Mouse (Mus musculus) forebrain, postnatal 0 days (tissue): Measurements from ENCODE around the gene Ifngr1. TPM values are rescaled to one million over a fixed set of nuclear protein-coding genes. Genes with fewer than 3 reads are reported as not detected.
"Not testable (repeated sequence)": the region's sequence is repeated elsewhere in the genome, so short reads cannot be mapped to it uniquely, and the experiment has no call there.

Experiments used
- ATAC-seq: fragments of 200-750 bp; cut with Nextera tagmentation; 2 replicates; pipeline ENCODE4 v1.8.0; 2017; ENCODE audit warnings: mild to moderate bottlenecking, moderate library complexity
- DNase-seq: peaks from one replicate; pipeline ENCODE4 v3.0.0-alpha.2; 2015
- H3K27ac ChIP-seq: fragments of 300-500 bp; sonication (generic); 2 replicates; pipeline ENCODE4 v1.5.1; 2014; ENCODE audit warnings: low read depth, mild to moderate bottlenecking, antibody characterized with exemption, low read length, moderate library complexity, mixed read lengths
- H3K27me3 ChIP-seq: fragments of 300-500 bp; sonication (generic); 2 replicates; pipeline ENCODE4 v1.6.1; 2014; ENCODE audit warnings: mild to moderate bottlenecking, low read length, mixed read lengths; ENCODE audit not compliant: insufficient read depth
- H3K36me3 ChIP-seq: fragments of 300-500 bp; sonication (generic); 2 replicates; pipeline ENCODE4 v1.6.1; 2014; ENCODE audit warnings: mild to moderate bottlenecking, moderate library complexity; ENCODE audit not compliant: insufficient read depth
- H3K4me1 ChIP-seq: fragments of 300-500 bp; sonication (generic); 2 replicates; pipeline ENCODE4 v1.6.1; 2014; ENCODE audit warnings: antibody characterized with exemption; ENCODE audit not compliant: insufficient read depth
- H3K4me2 ChIP-seq: fragments of 300-500 bp; sonication (generic); 2 replicates; pipeline ENCODE4 v1.6.1; 2014; ENCODE audit warnings: low read depth, mild to moderate bottlenecking, moderate library complexity
- H3K4me3 ChIP-seq: fragments of 300-500 bp; sonication (generic); 2 replicates; pipeline ENCODE4 v1.5.1; 2014; ENCODE audit warnings: low read depth, low read length, mixed read lengths
- H3K9ac ChIP-seq: fragments of 300-500 bp; sonication (generic); 2 replicates; pipeline ENCODE4 v1.6.1; 2014; ENCODE audit warnings: mild to moderate bottlenecking
- H3K9me3 ChIP-seq: fragments of 300-500 bp; sonication (generic); 2 replicates; pipeline ENCODE4 v1.6.1; 2016; ENCODE audit warnings: low read length
- CTCF ChIP-seq: sonication (generic); IDR thresholded peaks from 2 replicates; pipeline ENCODE4 v1.5.1; 2016; ENCODE audit warnings: antibody characterized with exemption, control low read depth, low read depth
- WGBS: fragments of 180-500 bp; shearing (Covaris S2); extraction: QIAGEN DNeasy Blood & Tissue Kit; methylation state at CpG from one replicate; pipeline ENCODE4 v1.1.7; 2014; 5-methylcytosine and 5-hydroxymethylcytosine counted together
- polyA plus RNA-seq: library from polyadenylated mRNA; unstranded; fragments of >200 nt; fragmentation: Nextera tagmentation; extraction: Ambion mirVana; gene quantifications from 2 replicates; pipeline ENCODE4 v1.2.1, GENCODE M21; 2015
- total RNA-seq: library from RNA; depleted of rRNA; stranded (reverse); fragments of >200 nt; gene quantifications from 2 replicates; pipeline ENCODE4 v1.2.3, GENCODE M21; 2014

The Ifngr1 gene
- total and polyA plus RNA-seq, 2 experiments from 2014 or later, result 16.9 to 21.9 TPM

- no peaks in the 10 kb centered on the region for H3K27me3 ChIP-seq
- peaks cover 6% of the 10 kb centered on the region; the same call in 1 of the 2 replicates for H3K4me1 ChIP-seq
- H3K4me2 ChIP-seq, result no peak overlapping the region
- no peaks in the 10 kb centered on the region for H3K9me3 ChIP-seq
- WGBS, result 91% methylated on average over 4 of the region's 4 CpGs
- H3K27ac ChIP-seq, result no peak overlapping the region
- no peak overlapping the region for H3K4me3 ChIP-seq
- peaks cover 6% of the 10 kb centered on the region; the same call in 1 of the 2 replicates for H3K36me3 ChIP-seq
- no peak for TF ChIP-seq CTCF
- no peak overlapping the region for H3K9ac ChIP-seq
- ATAC-seq, result no peak
- no peak for DNase-seq
Observed at GRCm38 (mm10) chr10:19596866-19597265, 5.1 kb downstream of the Ifngr1 start.

GRCm38 (mm10) chr10:19598091-19598490 is 6.3 kb downstream of the Ifngr1 start:
- no peak for TF ChIP-seq CTCF
- DNase-seq (no peak), ATAC-seq (no peak)
- Histone ChIP-seq H3K4me2 (no peak overlapping the region), H3K9ac (no peak overlapping the region), H3K36me3 (peaks cover 6% of the 10 kb centered on the region; the same call in 1 of the 2 replicates), H3K27me3 (no peaks in the 10 kb centered on the region), H3K4me3 (no peak overlapping the region), H3K4me1 (no peaks in the 10 kb centered on the region), H3K27ac (no peak overlapping the region), H3K9me3 (no peaks in the 10 kb centered on the region)
- 90% methylated on average over 11 of the region's 11 CpGs for WGBS

- WGBS, result 37% methylated on average over 6 of the region's 6 CpGs
- no peak for ATAC-seq
- no peak for TF ChIP-seq CTCF
Observed at GRCm38 (mm10) chr10:19599331-19600092, 7.8 kb downstream of the Ifngr1 start.

GRCm38 (mm10) chr10:19600093-19600420 is 8.3 kb downstream of the Ifngr1 start:
- TF ChIP-seq CTCF, result no peak
- Histone ChIP-seq H3K4me1 (no peaks in the 10 kb centered on the region), H3K9ac (no peak overlapping the region), H3K27me3 (no peaks in the 10 kb centered on the region), H3K4me2 (no peak overlapping the region), H3K9me3 (no peaks in the 10 kb centered on the region), H3K36me3 (peaks cover 6% of the 10 kb centered on the region; the same call in 1 of the 2 replicates), H3K27ac (no peak overlapping the region), H3K4me3 (no peak overlapping the region)
- DNase-seq, result no peak
- ATAC-seq, result no peak
- 30% methylated on average over 3 of the region's 3 CpGs for WGBS

More at GRCm38 (mm10) chr10:19599331-19600092, 7.8 kb downstream of the Ifngr1 start:
- Histone ChIP-seq H3K9me3 (no peaks in the 10 kb centered on the region), H3K4me2 (no peak overlapping the region), H3K4me3 (no peak overlapping the region), H3K36me3 (peaks cover 6% of the 10 kb centered on the region; the same call in 1 of the 2 replicates), H3K9ac (no peak overlapping the region), H3K27ac (no peak overlapping the region), H3K27me3 (no peaks in the 10 kb centered on the region), H3K4me1 (no peaks in the 10 kb centered on the region)
- no peak for DNase-seq

- TF ChIP-seq CTCF, result peak; percentile 49
- not testable (repeated sequence) for H3K36me3 ChIP-seq, H3K9ac ChIP-seq, H3K4me1 ChIP-seq, H3K9me3 ChIP-seq, H3K27ac ChIP-seq, H3K4me3 ChIP-seq, DNase-seq, ATAC-seq, H3K27me3 ChIP-seq, H3K4me2 ChIP-seq
- WGBS, result 29% methylated on average over 1 of the region's 1 CpGs
Observed at GRCm38 (mm10) chr10:19601502-19601901, 9.8 kb downstream of the Ifngr1 start.

- Histone ChIP-seq H3K9ac (no peak overlapping the region), H3K9me3 (no peaks in the 10 kb centered on the region)
- TF ChIP-seq CTCF, result no peak
Observed at GRCm38 (mm10) chr10:19603231-19603630, 11.5 kb downstream of the Ifngr1 start.

GRCm38 (mm10) chr10:19609125-19609524 is 17.4 kb downstream of the Ifngr1 start:
- Histone ChIP-seq H3K9me3 (no peaks in the 10 kb centered on the region), H3K4me1 (no peaks in the 10 kb centered on the region), H3K9ac (no peak overlapping the region), H3K4me3 (no peak overlapping the region), H3K27me3 (no peaks in the 10 kb centered on the region), H3K36me3 (no peaks in the 10 kb centered on the region), H3K27ac (no peak overlapping the region), H3K4me2 (no peak overlapping the region)
- ATAC-seq (peak; percentile 8; the same call in 1 of the 2 replicates), DNase-seq (no peak)
- TF ChIP-seq CTCF, result no peak
- 48% methylated on average over 14 of the region's 14 CpGs for WGBS

More at GRCm38 (mm10) chr10:19603231-19603630, 11.5 kb downstream of the Ifngr1 start:
- Histone ChIP-seq H3K36me3 (peaks cover 6% of the 10 kb centered on the region; the same call in 1 of the 2 replicates), H3K4me2 (no peak overlapping the region), H3K27me3 (no peaks in the 10 kb centered on the region), H3K4me1 (no peaks in the 10 kb centered on the region), H3K4me3 (no peak overlapping the region), H3K27ac (no peak overlapping the region)
- DNase-seq (no peak), ATAC-seq (no peak)
- 84% methylated on average over 6 of the region's 6 CpGs for WGBS
